Mouse (Mus musculus) embryonic facial prominence, embryonic 14.5 days (tissue): Measurements from ENCODE around the gene Spop. TPM values are rescaled to one million over a fixed set of nuclear protein-coding genes. Genes with fewer than 3 reads are reported as not detected.

Experiments used
- ATAC-seq: fragments of 200-750 bp; cut with Nextera tagmentation; 2 replicates; pipeline ENCODE4 v1.8.0; 2017; ENCODE audit warnings: low read depth, moderate number of reproducible peaks, moderate TSS enrichment
- DNase-seq: peaks from one replicate; pipeline ENCODE4 v3.0.0-alpha.2; 2015; ENCODE audit warnings: low spot score
- H3K27ac ChIP-seq: fragments of 300-500 bp; sonication (generic); replicated peaks from 2 replicates; pipeline ENCODE4 v1.5.1; 2014; ENCODE audit warnings: low read depth, mild to moderate bottlenecking, low read length, moderate library complexity
- H3K27me3 ChIP-seq: fragments of 300-500 bp; sonication (generic); replicated peaks from 2 replicates; pipeline ENCODE4 v1.6.1; 2014; ENCODE audit warnings: low read length; ENCODE audit not compliant: control insufficient read depth, insufficient read depth
- H3K36me3 ChIP-seq: fragments of 300-500 bp; sonication (generic); 2 replicates; pipeline ENCODE4 v1.6.1; 2014; ENCODE audit warnings: low read length, mixed read lengths; ENCODE audit not compliant: control insufficient read depth, insufficient read depth
- H3K4me1 ChIP-seq: fragments of 300-500 bp; sonication (generic); 2 replicates; pipeline ENCODE4 v1.6.1; 2014; ENCODE audit warnings: antibody characterized with exemption, low read length; ENCODE audit not compliant: control insufficient read depth, insufficient read depth
- H3K4me2 ChIP-seq: fragments of 300-500 bp; sonication (generic); 2 replicates; pipeline ENCODE4 v1.6.1; 2014; ENCODE audit warnings: low read depth, mild to moderate bottlenecking, low read length, moderate library complexity, mixed read lengths
- H3K4me3 ChIP-seq: fragments of 300-500 bp; sonication (generic); 2 replicates; pipeline ENCODE4 v1.5.1; 2014; ENCODE audit warnings: low read depth, mild to moderate bottlenecking, low read length
- H3K9ac ChIP-seq: fragments of 300-500 bp; sonication (generic); 2 replicates; pipeline ENCODE4 v1.6.1; 2014; ENCODE audit warnings: low read depth, mild to moderate bottlenecking, low read length, moderate library complexity, mixed read lengths
- H3K9me3 ChIP-seq: fragments of 300-500 bp; sonication (generic); 2 replicates; pipeline ENCODE4 v1.6.1; 2016; ENCODE audit warnings: low read length; ENCODE audit not compliant: control insufficient read depth
- WGBS: fragments of 180-500 bp; shearing (Covaris S2); extraction: QIAGEN DNeasy Blood & Tissue Kit; methylation state at CpG from one replicate; pipeline ENCODE4 v1.1.7; 2014; 5-methylcytosine and 5-hydroxymethylcytosine counted together
- polyA plus RNA-seq: library from polyadenylated mRNA; unstranded; fragments of >200 nt; fragmentation: Nextera tagmentation; extraction: Ambion mirVana; gene quantifications from 2 replicates; pipeline ENCODE4 v1.2.1, GENCODE M21; 2014

Gene Spop
- polyA plus RNA-seq, 1 experiment from 2014 or later = 98.3 TPM

DNA sequence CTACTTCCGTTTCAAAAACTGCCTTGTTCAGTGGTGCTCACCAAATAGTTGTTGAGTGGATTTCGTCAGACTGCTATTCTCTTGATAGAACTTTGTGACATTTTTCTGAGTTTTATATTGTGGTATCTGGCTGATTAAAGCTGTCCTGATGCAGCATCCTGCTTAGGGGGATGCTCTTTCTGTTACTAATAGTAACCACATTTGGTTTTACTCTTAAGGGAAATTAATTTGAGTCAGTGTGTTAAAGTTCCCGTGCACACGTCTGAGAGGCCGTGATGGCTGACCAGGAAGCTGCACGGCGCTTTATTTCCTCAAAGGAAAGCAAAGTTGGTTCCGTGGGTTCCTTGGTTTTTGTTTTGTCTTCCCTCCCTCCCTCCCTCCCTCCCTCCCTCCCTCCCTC lies 41.5 kb downstream of the Spop start:
- Histone ChIP-seq H3K9me3 (no peaks in the 10 kb centered on the region), H3K27me3 (no peaks in the 10 kb centered on the region), H3K9ac (no peak overlapping the region), H3K27ac (no peak overlapping the region), H3K4me2 (no peak overlapping the region), H3K36me3 (peaks cover 6% of the 10 kb centered on the region; the same call in 1 of the 2 replicates), H3K4me1 (0 out of 2 replicates have a peak, but pooled peaks cover 3% of the 10 kb centered on the region), H3K4me3 (no peak overlapping the region)
- DNase-seq (no peak), ATAC-seq (no peak)
- WGBS = 43% methylated on average over 8 of the region's 8 CpGs

DNA sequence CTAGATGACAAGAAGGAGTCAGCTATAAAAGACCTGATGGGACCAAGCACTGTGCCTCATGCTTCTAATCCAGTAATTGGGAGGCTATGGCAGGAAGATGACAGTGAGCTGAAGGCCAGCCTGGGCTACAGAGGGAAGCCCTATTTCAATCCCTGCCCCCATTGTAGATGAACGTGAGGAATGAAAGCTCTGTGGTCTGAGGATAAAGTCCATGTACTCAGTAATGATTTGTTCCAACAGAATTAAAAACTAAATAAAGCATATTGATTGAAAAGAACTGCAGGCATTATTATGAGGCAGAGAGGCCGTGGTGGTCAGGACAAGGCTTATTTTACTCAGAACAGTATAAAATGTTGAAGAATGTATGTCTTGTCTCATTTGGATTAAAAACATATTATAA lies 47.0 kb downstream of the Spop start:
- WGBS = 91% methylated on average over 2 of the region's 2 CpGs
- Histone ChIP-seq H3K4me2 (no peak overlapping the region), H3K4me3 (no peak overlapping the region), H3K4me1 (0 out of 2 replicates have a peak, but pooled peaks cover 3% of the 10 kb centered on the region), H3K27me3 (no peaks in the 10 kb centered on the region), H3K9ac (no peak overlapping the region), H3K9me3 (no peaks in the 10 kb centered on the region), H3K27ac (no peak overlapping the region), H3K36me3 (no peaks in the 10 kb centered on the region)
- ATAC-seq = no peak
- DNase-seq = no peak

DNA sequence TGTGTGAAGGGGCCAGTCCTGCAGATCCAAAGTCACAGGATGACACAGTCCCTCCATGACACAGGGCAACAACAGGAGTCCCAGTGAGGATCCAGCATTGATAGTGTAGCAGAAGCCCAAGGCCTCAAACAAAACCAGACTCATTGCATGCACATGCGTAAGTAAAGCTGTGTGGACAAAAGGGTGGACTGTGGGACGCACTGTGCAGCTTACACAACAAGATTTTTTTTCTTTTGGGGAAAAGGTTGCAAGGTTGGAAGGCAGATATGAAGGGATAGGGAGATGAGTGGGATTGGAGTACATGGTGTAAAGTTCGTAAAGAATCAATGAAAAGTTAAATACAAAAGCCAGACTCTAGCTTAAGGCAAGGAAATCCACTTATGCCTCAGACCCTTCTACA lies 48.3 kb downstream of the Spop start:
- Histone ChIP-seq H3K27ac (no peak overlapping the region), H3K9me3 (no peaks in the 10 kb centered on the region), H3K4me1 (0 out of 2 replicates have a peak, but pooled peaks cover 3% of the 10 kb centered on the region), H3K27me3 (no peaks in the 10 kb centered on the region), H3K4me2 (no peak overlapping the region), H3K9ac (no peak overlapping the region), H3K36me3 (no peaks in the 10 kb centered on the region), H3K4me3 (no peak overlapping the region)
- ATAC-seq (no peak), DNase-seq (no peak)
- 90% methylated on average over 3 of the region's 3 CpGs for WGBS

DNA sequence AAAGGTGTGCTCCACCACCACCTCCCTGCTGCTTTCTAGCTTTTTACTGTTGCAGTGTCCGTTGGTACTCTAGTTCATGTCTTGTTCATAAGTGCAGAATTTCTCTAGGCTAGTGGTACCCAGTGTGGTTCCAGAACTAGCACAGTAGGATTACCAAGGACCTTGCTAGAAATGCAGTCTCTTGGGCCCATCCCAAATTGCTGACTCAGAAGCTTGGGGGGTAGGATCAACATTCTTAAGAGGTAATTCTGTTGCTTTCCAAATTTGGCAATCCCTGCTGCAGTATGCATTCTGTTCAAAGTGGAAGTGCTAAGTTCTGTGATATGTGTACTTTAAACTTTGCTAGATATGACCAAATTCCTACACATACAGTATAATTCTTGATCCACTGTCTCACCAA lies 53.9 kb downstream of the Spop start:
- H3K4me2 ChIP-seq = no peak overlapping the region
- no peaks in the 10 kb centered on the region for H3K4me1 ChIP-seq
- no peak for DNase-seq
- H3K27ac ChIP-seq = no peak overlapping the region
- no peaks in the 10 kb centered on the region for H3K9me3 ChIP-seq
- H3K36me3 ChIP-seq = peaks cover 19% of the 10 kb centered on the region
- H3K9ac ChIP-seq = no peak overlapping the region
- no peak for ATAC-seq
- WGBS = 86% methylated on average over 1 of the region's 1 CpGs
- no peak overlapping the region for H3K4me3 ChIP-seq
- no peaks in the 10 kb centered on the region for H3K27me3 ChIP-seq

DNA sequence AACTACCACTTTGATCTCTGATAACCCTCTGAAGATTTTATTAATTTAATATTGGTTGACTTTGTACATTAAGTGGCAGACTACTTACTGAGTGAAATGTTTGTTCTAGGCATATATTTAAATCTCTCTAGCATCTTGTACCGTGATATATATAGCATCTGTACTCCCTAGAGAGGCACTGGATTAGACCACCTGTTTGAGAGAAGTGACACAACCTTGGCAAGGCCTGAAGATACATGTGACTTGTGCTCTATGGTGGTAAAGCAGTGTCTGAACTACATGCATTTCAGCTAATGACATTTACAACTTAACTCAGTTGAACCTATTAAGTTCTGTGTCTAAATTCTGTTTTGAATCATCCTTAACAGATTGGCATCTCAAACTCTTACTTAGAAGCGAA lies 59.1 kb downstream of the Spop start:
- H3K4me1 ChIP-seq = no peaks in the 10 kb centered on the region
- H3K27ac ChIP-seq = no peak overlapping the region
- ATAC-seq (no peak), DNase-seq (peak; percentile 29)
- H3K9me3 ChIP-seq = no peaks in the 10 kb centered on the region
- peaks cover 58% of the 10 kb centered on the region for H3K36me3 ChIP-seq
- H3K4me2 ChIP-seq = no peak overlapping the region
- H3K4me3 ChIP-seq = no peak overlapping the region
- no peak overlapping the region for H3K9ac ChIP-seq
- no peaks in the 10 kb centered on the region for H3K27me3 ChIP-seq
- 68% methylated on average over 2 of the region's 2 CpGs for WGBS

DNA sequence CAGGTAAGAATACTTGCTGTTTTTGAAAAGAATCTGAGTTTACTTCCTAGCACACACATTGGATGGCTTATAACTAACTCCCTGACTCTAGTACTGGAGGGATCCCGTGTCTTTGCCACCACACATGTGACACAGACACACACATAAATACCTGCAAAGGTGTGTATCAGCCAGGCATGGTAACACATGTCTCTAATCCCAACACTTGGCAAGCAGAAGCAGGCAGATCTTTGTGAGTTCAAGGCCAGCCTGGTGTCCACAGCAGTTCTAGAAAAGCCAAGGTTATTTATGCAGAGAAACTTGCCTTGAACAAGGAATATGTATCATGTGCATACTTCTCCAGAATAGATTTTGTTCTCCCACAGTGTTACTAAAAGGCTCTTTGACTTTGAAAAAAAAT lies 59.6 kb downstream of the Spop start:
- DNase-seq (no peak), ATAC-seq (no peak)
- Histone ChIP-seq H3K36me3 (peaks cover 58% of the 10 kb centered on the region), H3K9me3 (no peaks in the 10 kb centered on the region), H3K4me1 (no peaks in the 10 kb centered on the region), H3K9ac (no peak overlapping the region), H3K27ac (no peak overlapping the region), H3K4me2 (no peak overlapping the region), H3K4me3 (no peak overlapping the region), H3K27me3 (no peaks in the 10 kb centered on the region)
- WGBS = 97% methylated on average over 1 of the region's 1 CpGs

DNA sequence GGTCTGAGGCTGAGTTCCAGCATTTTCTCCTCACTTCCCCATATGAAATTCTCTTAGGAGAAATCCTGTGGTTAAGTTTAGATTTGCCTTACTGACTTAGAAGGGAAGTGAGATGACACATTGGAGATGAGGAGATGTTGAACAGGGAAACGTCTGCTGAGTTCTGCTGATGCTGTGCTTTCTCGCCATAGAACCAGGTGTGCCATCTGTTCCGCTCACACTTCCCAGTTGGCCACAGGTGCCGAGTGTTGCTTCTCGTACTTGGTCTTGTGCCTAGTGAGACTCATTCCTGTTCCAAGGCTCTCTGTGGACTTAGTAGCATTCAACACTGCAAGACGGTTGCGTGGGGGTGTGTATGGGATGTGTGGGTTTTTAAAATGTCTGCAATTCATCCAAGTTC lies 62.4 kb downstream of the Spop start:
- WGBS = 83% methylated on average over 7 of the region's 7 CpGs
- DNase-seq (no peak), ATAC-seq (no peak)
- Histone ChIP-seq H3K4me1 (no peaks in the 10 kb centered on the region), H3K4me2 (no peak overlapping the region), H3K4me3 (no peak overlapping the region), H3K9ac (no peak overlapping the region), H3K27me3 (no peaks in the 10 kb centered on the region), H3K9me3 (no peaks in the 10 kb centered on the region), H3K27ac (no peak overlapping the region), H3K36me3 (peaks cover 60% of the 10 kb centered on the region)

DNA sequence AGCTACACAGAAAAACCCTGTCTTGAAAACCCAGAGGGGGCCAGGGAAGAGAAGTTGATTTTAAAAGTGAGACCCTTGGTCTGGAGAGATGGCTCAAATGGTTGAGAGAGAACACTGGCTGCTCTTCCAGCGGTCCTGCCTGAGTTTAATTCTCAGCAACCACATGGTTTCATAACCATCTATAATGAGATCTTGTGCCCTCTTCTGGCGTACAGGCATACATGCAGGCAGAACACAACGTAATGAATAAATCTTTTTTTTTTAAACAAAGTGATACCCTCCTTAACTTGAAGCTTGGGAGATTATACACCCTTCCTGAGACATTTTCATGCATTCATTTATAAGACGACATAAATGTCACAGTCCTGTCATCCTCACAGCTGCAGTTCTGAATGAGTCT lies 65.6 kb downstream of the Spop start:
- H3K27ac ChIP-seq = no peak overlapping the region
- H3K36me3 ChIP-seq = peaks cover 53% of the 10 kb centered on the region
- no peak overlapping the region for H3K4me2 ChIP-seq
- H3K4me1 ChIP-seq = no peaks in the 10 kb centered on the region
- DNase-seq (no peak), ATAC-seq (no peak)
- no peaks in the 10 kb centered on the region for H3K9me3 ChIP-seq
- WGBS = 80% methylated on average over 4 of the region's 4 CpGs
- no peak overlapping the region for H3K9ac ChIP-seq
- H3K27me3 ChIP-seq = no peaks in the 10 kb centered on the region
- H3K4me3 ChIP-seq = no peak overlapping the region

DNA sequence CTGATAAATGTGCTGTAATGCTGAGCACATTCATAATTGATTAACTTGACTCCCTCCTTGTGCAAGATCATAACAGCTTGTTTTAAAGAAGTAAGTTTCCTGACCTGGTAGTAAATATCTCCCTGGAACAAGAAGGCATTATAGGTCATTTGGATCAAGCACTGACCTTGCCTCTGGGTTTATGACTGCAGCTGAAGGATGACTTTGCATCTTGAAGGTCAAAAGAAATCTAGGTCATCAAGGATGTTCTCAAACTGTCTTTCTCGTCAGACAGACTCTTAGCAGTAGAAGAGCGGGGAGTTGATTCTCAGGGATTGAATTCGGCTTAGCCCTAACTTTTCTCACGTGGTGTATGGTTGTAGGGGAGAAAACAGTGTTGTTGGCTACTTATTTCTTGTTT lies 66.8 kb downstream of the Spop start:
- H3K9me3 ChIP-seq = no peaks in the 10 kb centered on the region
- no peaks in the 10 kb centered on the region for H3K4me1 ChIP-seq
- WGBS = 90% methylated on average over 4 of the region's 4 CpGs
- no peak overlapping the region for H3K27ac ChIP-seq
- H3K4me2 ChIP-seq = no peak overlapping the region
- no peaks in the 10 kb centered on the region for H3K27me3 ChIP-seq
- no peak for DNase-seq
- no peak overlapping the region for H3K9ac ChIP-seq
- peaks cover 51% of the 10 kb centered on the region for H3K36me3 ChIP-seq
- no peak overlapping the region for H3K4me3 ChIP-seq
- ATAC-seq = no peak
